Mouse (Mus musculus) embryonic facial prominence, embryonic 11.5 days (tissue): ENCODE measurements around the gene Pign. TPM values are rescaled to one million over a fixed set of nuclear protein-coding genes. Genes with fewer than 3 reads are reported as not detected.

ENCODE experiments used
- ATAC-seq: fragments of 200-750 bp; cut with Nextera tagmentation; replicated peaks from 2 replicates; pipeline ENCODE4 v1.8.0; 2017; ENCODE audit warnings: low read depth; ENCODE audit not compliant: insufficient number of reproducible peaks, low FRiP score, low TSS enrichment
- DNase-seq: peaks from one replicate; pipeline ENCODE4 v3.0.0-alpha.2; 2015; ENCODE audit warnings: low spot score
- H3K27ac ChIP-seq: fragments of 300-500 bp; sonication (generic); replicated peaks from 2 replicates; pipeline ENCODE4 v1.5.1; 2014; ENCODE audit warnings: mild to moderate bottlenecking, low read depth, low read length, control low read depth
- H3K27me3 ChIP-seq: fragments of 300-500 bp; sonication (generic); 2 replicates; pipeline ENCODE4 v1.6.1; 2014; ENCODE audit warnings: mild to moderate bottlenecking, low read length, moderate library complexity, mixed read lengths; ENCODE audit not compliant: control insufficient read depth, insufficient read depth
- H3K36me3 ChIP-seq: fragments of 300-500 bp; sonication (generic); replicated peaks from 2 replicates; pipeline ENCODE4 v1.6.1; 2014; ENCODE audit warnings: low read depth, mild to moderate bottlenecking, low read length, moderate library complexity, mixed read lengths; ENCODE audit not compliant: control insufficient read depth, insufficient read depth
- H3K4me1 ChIP-seq: fragments of 300-500 bp; sonication (generic); 2 replicates; pipeline ENCODE4 v1.6.1; 2014; ENCODE audit warnings: low read length, mixed read lengths; ENCODE audit not compliant: control insufficient read depth, insufficient read depth
- H3K4me2 ChIP-seq: fragments of 300-500 bp; sonication (generic); 2 replicates; pipeline ENCODE4 v1.6.1; 2014; ENCODE audit warnings: low read depth, mild to moderate bottlenecking, control low read depth, low read length, moderate library complexity
- H3K4me3 ChIP-seq: fragments of 300-500 bp; sonication (generic); 2 replicates; pipeline ENCODE4 v1.5.1; 2014; ENCODE audit warnings: low read depth, low read length, control low read depth
- H3K9ac ChIP-seq: fragments of 300-500 bp; sonication (generic); replicated peaks from 2 replicates; pipeline ENCODE4 v1.6.1; 2014; ENCODE audit warnings: mild to moderate bottlenecking, control low read depth, low read length
- H3K9me3 ChIP-seq: fragments of 300-500 bp; sonication (generic); replicated peaks from 2 replicates; pipeline ENCODE4 v1.6.1; 2016; ENCODE audit warnings: mild to moderate bottlenecking, low read length, inconsistent platforms, mixed read lengths; ENCODE audit not compliant: control insufficient read depth
- WGBS: fragments of 180-500 bp; shearing (Covaris S2); extraction: QIAGEN DNeasy Blood & Tissue Kit; methylation state at CpG from one replicate; pipeline ENCODE4 v1.1.7; 2014; 5-methylcytosine and 5-hydroxymethylcytosine counted together
- polyA plus RNA-seq: library from polyadenylated mRNA; unstranded; fragments of >200 nt; fragmentation: Nextera tagmentation; extraction: Ambion mirVana; gene quantifications from 2 replicates; pipeline ENCODE4 v1.2.1, GENCODE M21; 2014

Gene Pign
- polyA plus RNA-seq, 1 experiment from 2014 or later: 14.9 TPM

- H3K9ac ChIP-seq: no peak overlapping the region
- H3K4me3 ChIP-seq: no peak overlapping the region
- ATAC-seq: no peak
- H3K4me1 ChIP-seq: no peaks in the 10 kb centered on the region
- no peaks in the 10 kb centered on the region for H3K27me3 ChIP-seq
- no peak for DNase-seq
- H3K4me2 ChIP-seq: no peak overlapping the region
- no peaks in the 10 kb centered on the region for H3K36me3 ChIP-seq
- no peaks in the 10 kb centered on the region for H3K9me3 ChIP-seq
- no peak overlapping the region for H3K27ac ChIP-seq
Measured at GRCm38 (mm10) chr1:105556078-105556477, 107.4 kb downstream of the Pign start.

GRCm38 (mm10) chr1:105555192-105555718 is 108.2 kb downstream of the Pign start:
- H3K27ac ChIP-seq: no peak overlapping the region
- no peaks in the 10 kb centered on the region for H3K36me3 ChIP-seq
- no peak overlapping the region for H3K4me2 ChIP-seq
- ATAC-seq (no peak), DNase-seq (no peak)
- no peak overlapping the region for H3K4me3 ChIP-seq
- H3K9me3 ChIP-seq: no peaks in the 10 kb centered on the region
- H3K27me3 ChIP-seq: no peaks in the 10 kb centered on the region
- H3K9ac ChIP-seq: no peak overlapping the region
- 85% methylated on average over 1 of the region's 1 CpGs for WGBS
- no peaks in the 10 kb centered on the region for H3K4me1 ChIP-seq

GRCm38 (mm10) chr1:105553130-105553529 is 110.3 kb downstream of the Pign start:
- H3K4me2 ChIP-seq: no peak overlapping the region
- H3K36me3 ChIP-seq: no peaks in the 10 kb centered on the region
- H3K9me3 ChIP-seq: no peaks in the 10 kb centered on the region
- no peak for DNase-seq
- H3K27ac ChIP-seq: no peak overlapping the region
- no peaks in the 10 kb centered on the region for H3K4me1 ChIP-seq
- H3K4me3 ChIP-seq: no peak overlapping the region
- H3K9ac ChIP-seq: no peak overlapping the region
- 86% methylated on average over 3 of the region's 3 CpGs for WGBS
- ATAC-seq: no peak
- no peaks in the 10 kb centered on the region for H3K27me3 ChIP-seq

- H3K4me1 ChIP-seq: no peaks in the 10 kb centered on the region
- no peak for ATAC-seq
- H3K27ac ChIP-seq: no peak overlapping the region
- H3K36me3 ChIP-seq: no peaks in the 10 kb centered on the region
- no peaks in the 10 kb centered on the region for H3K9me3 ChIP-seq
- DNase-seq: no peak
- no peak overlapping the region for H3K4me2 ChIP-seq
- no peak overlapping the region for H3K4me3 ChIP-seq
- no peak overlapping the region for H3K9ac ChIP-seq
- H3K27me3 ChIP-seq: no peaks in the 10 kb centered on the region
Measured at GRCm38 (mm10) chr1:105550163-105550562, 113.3 kb downstream of the Pign start.

GRCm38 (mm10) chr1:105549648-105550047 is 113.8 kb downstream of the Pign start:
- Histone ChIP-seq H3K4me3 (no peak overlapping the region), H3K9me3 (no peaks in the 10 kb centered on the region), H3K27ac (no peak overlapping the region), H3K4me1 (no peaks in the 10 kb centered on the region), H3K4me2 (no peak overlapping the region), H3K36me3 (no peaks in the 10 kb centered on the region), H3K27me3 (no peaks in the 10 kb centered on the region), H3K9ac (no peak overlapping the region)
- DNase-seq: no peak
- WGBS: 84% methylated on average over 4 of the region's 4 CpGs
- ATAC-seq: no peak

- Histone ChIP-seq H3K36me3 (no peaks in the 10 kb centered on the region), H3K27me3 (no peaks in the 10 kb centered on the region), H3K27ac (no peak overlapping the region), H3K9me3 (no peaks in the 10 kb centered on the region), H3K4me2 (no peak overlapping the region), H3K4me3 (no peak overlapping the region), H3K9ac (no peak overlapping the region), H3K4me1 (no peaks in the 10 kb centered on the region)
- no peak for DNase-seq
- 97% methylated on average over 1 of the region's 1 CpGs for WGBS
- no peak for ATAC-seq
Measured at GRCm38 (mm10) chr1:105543051-105543450, 120.4 kb downstream of the Pign start.

- H3K4me3 ChIP-seq: no peak overlapping the region
- H3K27ac ChIP-seq: no peak overlapping the region
- H3K4me2 ChIP-seq: no peak overlapping the region
- H3K27me3 ChIP-seq: no peaks in the 10 kb centered on the region
- no peaks in the 10 kb centered on the region for H3K36me3 ChIP-seq
- no peaks in the 10 kb centered on the region for H3K4me1 ChIP-seq
- no peaks in the 10 kb centered on the region for H3K9me3 ChIP-seq
- ATAC-seq (no peak), DNase-seq (no peak)
- no peak overlapping the region for H3K9ac ChIP-seq
- WGBS: 64% methylated on average over 2 of the region's 2 CpGs
Measured at GRCm38 (mm10) chr1:105523768-105524167, 139.7 kb downstream of the Pign start.

- no peak overlapping the region for H3K4me2 ChIP-seq
- H3K4me3 ChIP-seq: no peak overlapping the region
- ATAC-seq (no peak), DNase-seq (no peak)
- H3K36me3 ChIP-seq: no peaks in the 10 kb centered on the region
- H3K9me3 ChIP-seq: no peaks in the 10 kb centered on the region
- H3K9ac ChIP-seq: no peak overlapping the region
- 79% methylated on average over 2 of the region's 2 CpGs for WGBS
- no peaks in the 10 kb centered on the region for H3K27me3 ChIP-seq
- no peak overlapping the region for H3K27ac ChIP-seq
- no peaks in the 10 kb centered on the region for H3K4me1 ChIP-seq
Measured at GRCm38 (mm10) chr1:105522321-105522720, 141.2 kb downstream of the Pign start.
